Mouse (Mus musculus) liver (tissue): ENCODE measurements at regions not wholly inside any gene's neighbourhood (a gene's known extent, or its start where the extent isn't known, plus 50 kb on each side); places are given as distances from the start of the nearest gene placed in this dataset.
"Not testable (repeated sequence)": the region's sequence is repeated elsewhere in the genome, so short reads cannot be mapped to it uniquely, and the experiment has no call there.

Source experiments
- DNase-seq: peaks from one replicate; pipeline ENCODE4 v3.0.0-alpha.2; 2020; ENCODE audit warnings: mixed read lengths

DNA sequence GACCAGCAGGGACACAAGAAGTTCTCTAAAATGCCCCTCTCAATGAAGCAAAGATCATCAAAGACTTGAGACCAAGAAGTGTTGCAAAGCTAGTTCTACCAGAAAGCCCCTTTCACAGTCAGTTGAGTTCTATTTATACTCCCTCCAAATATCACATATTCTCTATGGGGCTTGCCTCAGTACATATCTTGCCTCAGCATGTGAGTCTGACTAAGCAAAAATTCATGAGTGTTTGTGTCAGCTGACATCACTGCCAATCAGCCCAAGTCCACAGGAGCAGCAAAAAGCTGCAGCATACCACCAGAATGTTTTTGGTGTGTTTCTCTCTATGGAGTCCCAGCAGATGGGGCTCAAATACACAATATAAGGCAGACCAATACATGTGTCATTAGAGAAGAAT lies 631.6 kb downstream of the Rpia start:
- no peak for DNase-seq

DNA sequence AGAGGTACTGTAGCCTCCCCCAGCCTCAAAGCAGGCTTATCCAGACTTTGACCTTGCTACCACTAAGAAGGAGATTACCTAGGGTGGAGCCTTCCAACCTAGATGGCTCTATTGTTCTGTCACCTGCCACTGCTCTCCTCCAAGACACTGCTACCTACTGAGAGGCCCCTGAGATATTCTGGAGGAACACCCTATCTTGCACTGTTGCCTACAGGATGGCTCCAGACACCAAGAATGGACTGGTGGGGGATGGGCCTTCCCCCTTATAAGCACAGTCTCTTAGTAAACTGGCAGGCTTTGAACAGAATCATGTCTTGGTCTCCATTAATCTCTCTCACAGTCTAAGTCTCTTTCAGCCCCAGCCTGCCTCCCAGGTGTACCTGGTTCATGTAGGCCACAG lies 636.3 kb downstream of the Rpia start:
- not testable (repeated sequence) for DNase-seq

DNA sequence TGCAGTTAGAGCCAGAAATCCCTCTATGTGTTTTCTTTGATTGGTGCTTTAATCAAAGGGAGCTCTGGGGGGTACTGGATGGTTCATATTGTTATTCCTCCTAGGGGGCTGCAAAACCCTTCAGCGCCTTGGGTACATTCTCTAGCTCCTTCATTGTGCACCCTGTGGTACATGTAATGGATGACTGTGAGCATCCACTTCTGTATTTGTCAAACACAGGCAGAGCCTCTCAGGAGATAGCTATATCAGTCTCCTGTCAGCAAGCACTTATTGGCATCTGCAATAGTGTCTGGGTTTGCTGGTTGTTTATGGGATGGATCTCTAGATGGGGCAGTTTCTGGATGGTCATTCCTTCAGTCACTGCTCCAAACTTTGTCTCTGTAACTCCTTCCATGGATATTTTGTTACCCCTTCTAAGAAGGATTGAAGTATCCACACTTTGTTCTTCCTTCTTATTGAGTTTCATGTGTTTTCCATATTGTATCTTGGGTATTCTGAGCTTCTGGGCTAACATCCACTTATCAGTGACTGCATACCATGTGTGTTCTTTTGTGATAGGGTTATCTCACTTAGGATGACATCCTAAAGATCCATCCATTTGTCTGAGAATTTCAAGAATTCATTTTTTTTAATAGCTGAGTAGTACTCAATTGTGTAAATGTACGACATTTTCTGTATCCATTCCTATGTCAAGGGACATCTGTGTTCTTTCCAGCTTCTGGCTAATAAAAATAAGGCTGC lies 640.8 kb downstream of the Rpia start:
- not testable (repeated sequence) for DNase-seq

GRCm38 (mm10) chr6:70146986-70147385 lies 645.0 kb downstream of the Rpia start:
- DNase-seq = peak; percentile 12

DNA sequence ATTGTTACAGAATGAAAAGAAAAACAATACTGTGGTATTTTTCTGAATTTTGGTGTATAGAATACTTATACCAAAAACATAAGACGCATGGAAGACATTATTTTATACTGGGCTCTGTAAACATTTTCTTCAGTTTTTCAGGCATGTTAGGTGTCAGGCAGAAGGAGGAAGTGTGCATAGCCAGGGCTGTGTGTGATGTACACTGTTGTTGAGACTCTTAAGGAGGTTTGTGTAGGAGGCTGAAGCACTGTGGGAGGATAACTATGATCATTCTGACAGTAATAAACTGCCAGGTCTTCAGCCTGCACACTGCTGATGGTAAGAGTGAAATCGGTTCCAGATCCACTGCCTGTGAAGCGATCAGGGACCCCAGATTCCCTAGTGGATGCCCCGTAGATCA lies 648.7 kb downstream of the Rpia start:
- not testable (repeated sequence) for DNase-seq

GRCm38 (mm10) chr6:70116811-70117210 lies 675.2 kb downstream of the Rpia start:
- no peak for DNase-seq

- DNase-seq = no peak
These were observed 680.1 kb downstream of the Rpia start for GRCm38 (mm10) chr6:70111892-70112291.

DNA sequence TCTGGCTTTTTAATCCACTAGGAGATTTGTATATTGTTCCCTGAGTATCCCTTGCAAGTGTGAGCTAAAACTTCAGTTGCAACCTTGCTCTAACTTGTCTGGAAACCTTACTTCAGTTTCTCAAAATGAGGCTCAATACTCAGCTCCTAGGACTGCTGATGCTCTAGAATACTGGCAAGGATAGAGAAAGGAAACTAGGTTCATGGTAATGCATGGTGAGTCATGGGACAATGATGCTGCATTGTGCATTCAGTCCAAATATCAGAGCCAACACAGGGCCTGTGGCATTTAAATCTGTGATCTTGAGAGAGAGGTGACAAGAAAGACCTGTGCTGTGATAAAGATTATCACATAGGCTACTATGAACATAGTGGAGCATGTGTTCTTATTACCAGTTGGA lies 682.6 kb downstream of the Rpia start:
- DNase-seq = not testable (repeated sequence)

GRCm38 (mm10) chr6:70103781-70104180 lies 688.3 kb downstream of the Rpia start:
- no peak for DNase-seq

DNA sequence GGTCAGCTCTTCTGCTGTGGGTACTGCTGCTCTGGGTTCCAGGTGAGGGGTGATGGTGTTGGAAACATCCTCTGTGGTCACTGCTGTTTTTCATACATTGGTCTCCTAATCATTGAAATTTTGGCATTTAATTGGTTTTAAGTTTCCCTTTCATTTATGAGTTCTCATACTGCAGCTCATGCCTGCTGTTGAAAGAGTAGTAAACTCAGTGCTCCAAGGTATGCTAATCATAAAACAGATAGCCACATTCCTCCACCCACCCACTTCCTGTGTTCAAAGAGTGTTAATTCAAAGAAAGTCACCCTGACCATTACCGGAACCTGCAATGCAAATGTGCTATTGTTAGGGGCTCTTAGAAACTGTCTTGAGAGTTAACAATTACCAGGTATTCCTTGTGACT lies 688.9 kb downstream of the Rpia start:
- DNase-seq = not testable (repeated sequence)

DNA sequence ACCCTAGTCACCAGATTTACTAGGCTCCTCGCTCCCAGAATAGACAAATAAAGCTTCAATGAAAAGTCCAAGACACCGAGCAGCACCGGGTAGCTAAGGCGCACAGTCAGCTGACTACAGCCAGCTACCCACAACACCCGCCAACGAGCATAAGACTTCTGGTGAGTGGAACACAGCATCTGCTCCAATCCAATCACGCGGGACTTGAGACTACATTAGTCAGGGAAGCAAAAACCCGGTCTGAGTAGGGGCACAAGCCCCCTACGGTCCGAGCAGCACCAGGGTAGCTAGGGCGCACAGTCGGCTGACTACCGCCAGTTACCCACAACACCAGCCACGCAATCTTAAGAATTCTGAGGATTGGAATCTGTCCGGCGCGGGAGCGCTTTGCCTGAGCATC lies 704.0 kb downstream of the Rpia start:
- DNase-seq = no peak

DNA sequence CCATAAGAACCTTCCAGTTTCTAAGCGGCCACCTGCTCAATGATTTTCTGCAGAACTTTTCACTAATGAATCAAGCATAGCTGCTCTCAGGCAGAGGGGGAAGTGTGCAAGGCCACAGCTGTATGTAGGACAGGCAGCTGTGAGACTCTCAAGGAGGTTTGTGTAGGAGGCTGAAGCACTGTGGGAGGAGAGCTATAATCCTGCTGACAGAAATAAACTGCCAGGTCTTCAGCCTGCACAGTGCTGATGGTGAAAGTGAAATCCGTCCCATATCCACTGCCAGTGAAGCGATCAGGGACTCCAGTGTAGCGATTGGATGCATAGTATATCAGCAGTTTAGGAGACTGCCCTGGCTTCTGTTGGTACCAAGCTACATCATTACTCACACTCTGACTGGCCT lies 718.2 kb downstream of the Rpia start:
- DNase-seq = no peak

DNA sequence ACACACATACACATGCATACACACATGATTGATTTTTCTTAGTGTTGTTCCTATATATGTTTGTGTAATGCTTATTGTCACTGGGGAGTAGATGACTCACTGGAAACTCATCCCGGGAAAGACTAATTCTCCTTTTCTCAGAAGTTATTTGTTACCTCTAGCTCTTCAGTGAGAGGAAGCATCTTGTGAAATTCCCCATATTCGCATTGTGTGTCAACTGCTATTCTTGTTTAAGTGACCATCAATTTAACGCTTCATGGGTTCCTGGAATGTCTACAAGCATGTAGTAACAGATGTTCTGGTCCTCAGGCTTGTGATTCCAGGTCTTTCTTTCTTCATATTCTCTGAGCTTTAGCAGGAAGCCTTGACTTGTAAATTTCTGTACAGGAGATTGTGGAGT lies 720.0 kb downstream of the Rpia start:
- DNase-seq = no peak

GRCm38 (mm10) chr6:70067716-70068415 lies 724.2 kb downstream of the Rpia start:
- no peak for DNase-seq

- DNase-seq = no peak
These were observed 733.0 kb downstream of the Rpia start for GRCm38 (mm10) chr6:70059028-70059427.

GRCm38 (mm10) chr6:70058374-70058773 lies 733.7 kb downstream of the Rpia start:
- no peak for DNase-seq

DNA sequence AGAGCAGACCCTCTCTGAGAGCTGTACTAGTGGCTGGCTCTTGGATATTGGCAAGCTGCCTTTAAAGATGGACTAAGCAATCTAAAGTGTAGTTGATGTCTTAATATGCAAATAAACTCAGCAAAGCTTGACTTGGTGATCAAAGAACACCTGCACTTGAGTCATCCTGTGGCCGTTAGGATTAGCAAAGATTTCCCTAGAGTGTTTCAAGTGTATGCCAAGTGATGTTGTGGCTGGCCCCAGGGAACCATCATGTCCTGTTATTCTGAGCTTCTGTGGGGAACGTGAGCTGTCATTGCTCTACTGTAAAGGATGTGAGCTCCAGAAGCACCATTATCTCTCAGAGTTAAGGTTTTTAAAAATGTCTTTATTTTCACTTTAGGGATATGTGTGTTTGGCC lies 751.1 kb downstream of the Rpia start:
- no peak for DNase-seq

DNA sequence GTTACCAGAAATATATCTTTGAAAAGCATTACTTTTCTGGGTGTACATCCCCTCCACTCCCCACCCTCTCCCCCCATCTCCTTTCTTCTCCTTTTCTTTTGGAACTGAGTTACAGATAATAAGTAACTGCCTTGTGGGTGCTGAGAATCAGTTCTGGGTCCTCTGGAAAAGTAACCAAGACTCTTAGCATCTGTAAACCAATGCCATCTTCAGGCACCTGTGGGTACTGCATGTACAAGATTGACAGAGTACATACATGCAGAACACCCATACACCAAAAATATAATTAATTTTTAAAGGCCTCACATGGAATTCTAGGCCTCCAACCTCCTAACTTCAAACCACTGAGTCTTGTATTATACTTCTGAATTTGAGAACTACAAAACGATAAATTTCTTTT lies 758.4 kb downstream of the Rpia start:
- DNase-seq = no peak

DNA sequence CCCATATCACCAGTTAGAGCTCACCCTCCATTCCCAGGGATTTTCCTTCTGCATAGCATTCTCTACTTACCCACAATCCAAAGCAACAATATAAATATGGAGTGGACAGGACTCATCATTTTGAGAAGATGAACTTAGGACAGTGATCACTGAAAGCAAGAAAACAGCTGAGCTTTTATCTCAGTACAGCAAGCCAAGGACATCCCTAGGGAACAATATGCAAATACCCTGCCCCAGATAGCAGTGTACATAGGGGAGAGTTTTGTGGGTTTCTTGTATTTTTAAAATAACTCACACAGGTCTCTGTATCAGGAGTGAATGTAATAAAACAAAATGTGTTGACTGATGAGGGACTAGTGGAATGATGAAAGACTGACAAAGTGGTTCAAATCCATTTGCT lies 780.5 kb downstream of the Rpia start:
- DNase-seq = no peak
